Mouse (Mus musculus) thymus, adult 2 months (tissue): ENCODE data around the gene Hgd.

Experiments used
- CTCF ChIP-seq: fragments of 200-500 bp; IDR thresholded peaks from 2 replicates; pipeline ENCODE4 v1.5.1; 2012; ENCODE audit warnings: mild to moderate bottlenecking, control low read depth, low read length, moderate library complexity, borderline replicate concordance; ENCODE audit not compliant: control insufficient read depth, poor library complexity, insufficient read depth; ENCODE audit errors: extremely low read depth
- POLR2A ChIP-seq: fragments of 200-500 bp; IDR thresholded peaks from 2 replicates; pipeline ENCODE4 v1.6.1; 2012; ENCODE audit warnings: mild to moderate bottlenecking, low read length, control low read depth, moderate library complexity; ENCODE audit not compliant: control insufficient read depth, poor library complexity, insufficient read depth; ENCODE audit errors: extremely low read depth

GRCm38 (mm10) chr16:37656796-37657195 is 76.8 kb downstream of the Hgd start:
- no peak for TF ChIP-seq POLR2A
- no peak for TF ChIP-seq CTCF
